Mouse (Mus musculus) thymus, postnatal 4 days (tissue): ENCODE data around the gene Krtap28-13.

Experiments used
- DNase-seq: peaks from one replicate; pipeline ENCODE4 v3.0.0; 2021

Gene Krtap28-13

DNA sequence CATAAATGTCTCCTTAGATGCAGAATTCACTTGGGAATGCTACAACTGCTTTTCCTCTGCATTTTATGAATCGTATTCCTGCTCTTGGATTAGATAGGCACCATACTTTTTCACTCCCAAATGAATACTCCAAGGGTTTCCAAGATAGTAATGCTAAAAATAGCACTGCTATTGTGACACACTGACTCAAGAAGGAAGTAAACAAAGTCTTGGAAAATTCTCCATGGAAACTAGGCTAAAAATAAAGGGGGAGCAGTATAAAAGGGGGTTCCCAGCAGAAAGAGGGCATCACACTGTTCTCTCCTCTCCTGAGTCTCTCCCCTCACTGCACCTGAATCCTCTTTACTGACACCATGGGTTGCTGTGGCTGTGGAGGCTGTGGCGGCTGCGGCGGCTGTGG is at the start of gene Krtap28-13:
Krtap28-13 (plus strand) TSS at position 288 of the 400 bp plus-strand sequence.
- DNase-seq = no peak

DNA sequence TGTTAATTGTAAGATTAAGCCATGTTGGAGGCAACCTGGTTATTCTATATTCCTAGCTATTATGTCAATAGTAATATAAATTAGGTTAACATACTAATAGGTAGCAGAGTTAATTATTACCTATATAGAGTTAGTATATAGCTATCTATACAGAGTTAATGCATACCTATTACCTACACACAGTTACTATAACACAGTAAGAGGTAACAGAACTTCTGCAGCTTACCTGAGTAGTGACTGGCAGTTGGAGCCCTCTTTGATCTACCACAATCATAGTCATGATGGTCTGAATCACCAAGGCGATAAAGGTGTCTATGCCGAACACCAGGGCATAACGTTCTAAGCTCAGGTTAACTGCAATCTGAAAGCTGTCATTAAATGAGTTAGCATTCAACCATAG is 46.3 kb upstream of the Krtap28-13 start:
- no peak for DNase-seq

DNA sequence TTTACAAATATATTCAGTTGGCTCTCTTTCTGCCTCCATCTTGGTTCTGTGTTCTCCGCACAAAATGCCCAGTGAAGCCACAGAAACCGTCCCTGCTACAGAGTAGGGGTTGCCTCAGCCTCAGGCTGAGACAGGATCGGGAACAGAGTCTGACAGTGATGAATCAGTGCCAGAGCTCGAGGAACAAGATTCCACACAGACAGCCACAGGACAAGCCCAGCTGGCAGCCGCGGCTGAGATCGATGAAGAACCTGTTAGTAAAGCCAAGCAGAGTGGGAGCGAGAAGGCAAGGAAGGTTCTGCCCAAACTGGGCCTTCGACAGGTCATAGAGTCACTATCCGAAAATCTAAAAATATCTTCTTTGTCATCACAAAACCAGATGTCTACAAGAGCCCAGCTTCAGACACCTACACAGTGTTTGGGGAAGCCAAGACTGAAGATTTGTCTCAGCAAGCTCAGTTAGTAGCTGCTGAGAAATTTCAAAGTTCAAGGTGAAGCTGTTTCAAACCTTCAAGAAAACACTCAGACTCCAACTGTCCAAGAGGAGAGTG is 45.3 kb upstream of the Krtap28-13 start:
- DNase-seq = no peak

DNA sequence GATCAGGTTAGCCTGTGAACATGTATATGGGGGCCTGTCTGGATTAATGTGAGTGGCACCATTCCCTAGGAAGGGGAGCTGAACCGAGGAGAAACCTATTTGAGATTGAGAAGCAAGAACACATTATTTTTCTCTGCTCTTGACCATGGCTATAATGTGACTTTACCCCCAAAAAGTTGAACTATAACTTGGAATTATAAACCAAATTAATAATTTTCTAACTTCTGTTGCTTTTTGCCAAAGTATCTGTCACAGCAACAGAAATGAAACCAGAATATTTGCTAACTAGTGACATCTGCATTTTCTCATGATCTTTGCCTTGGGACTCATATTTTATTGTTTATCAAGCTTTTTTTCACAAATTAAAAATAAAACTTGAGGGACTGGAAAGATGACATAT is 44.2 kb upstream of the Krtap28-13 start:
- no peak for DNase-seq

DNA sequence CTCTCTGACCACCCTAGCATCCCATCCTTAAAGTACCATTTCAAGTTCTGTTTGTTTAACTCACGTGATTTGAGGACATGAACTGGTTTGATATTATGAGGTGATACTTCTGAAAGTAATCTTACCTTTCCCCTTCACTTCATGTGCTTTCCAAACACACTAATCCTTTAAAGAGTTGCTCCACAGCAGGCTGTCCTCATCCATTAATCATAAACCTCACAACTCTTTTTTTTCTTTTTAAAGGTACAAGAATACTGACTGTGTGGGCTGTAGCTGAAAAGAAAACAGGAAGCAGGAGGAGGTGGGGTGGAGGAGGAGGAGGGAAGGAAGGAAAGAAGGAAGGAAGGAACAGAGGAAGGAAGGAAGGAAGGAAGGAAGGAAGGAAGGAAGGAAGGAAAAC is 28.8 kb upstream of the Krtap28-13 start:
- DNase-seq = no peak

DNA sequence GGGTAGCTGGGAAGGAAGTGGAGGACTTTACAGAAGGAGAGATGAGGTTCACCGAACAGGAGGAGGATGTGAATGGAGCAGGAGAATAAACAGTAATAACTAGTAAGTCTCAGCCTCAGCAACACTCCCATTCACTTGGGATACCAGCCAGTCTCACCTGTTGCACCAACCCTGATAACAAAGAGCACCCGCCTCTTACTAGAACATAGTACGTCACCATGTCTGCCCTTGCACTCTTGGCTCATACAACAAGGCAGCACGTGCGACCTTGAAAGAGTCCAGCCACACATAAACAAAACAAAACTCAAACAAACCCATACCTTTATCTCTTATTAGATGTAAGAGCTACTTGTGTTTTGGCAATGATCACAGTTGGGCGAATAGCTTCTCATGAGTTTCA is 28.2 kb upstream of the Krtap28-13 start:
- DNase-seq = no peak

DNA sequence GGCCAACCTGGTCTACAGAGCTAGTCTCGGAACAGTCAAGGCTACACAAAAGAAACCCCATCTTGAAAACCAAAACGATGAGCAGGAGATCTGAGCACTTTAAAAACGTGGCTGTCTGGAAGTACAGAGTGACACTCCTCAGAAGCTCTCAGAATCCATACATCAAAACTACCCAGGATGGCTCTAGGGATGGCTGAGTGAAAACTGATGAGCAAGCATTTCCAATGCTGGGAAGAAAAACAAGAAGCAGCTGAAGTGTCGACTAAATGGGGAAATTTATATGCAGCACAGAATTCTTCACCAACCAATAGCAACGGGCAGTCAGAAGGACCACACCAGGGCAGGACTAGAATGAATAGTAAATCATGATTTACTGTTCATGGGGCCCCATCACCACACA is 26.2 kb upstream of the Krtap28-13 start:
- no peak for DNase-seq

DNA sequence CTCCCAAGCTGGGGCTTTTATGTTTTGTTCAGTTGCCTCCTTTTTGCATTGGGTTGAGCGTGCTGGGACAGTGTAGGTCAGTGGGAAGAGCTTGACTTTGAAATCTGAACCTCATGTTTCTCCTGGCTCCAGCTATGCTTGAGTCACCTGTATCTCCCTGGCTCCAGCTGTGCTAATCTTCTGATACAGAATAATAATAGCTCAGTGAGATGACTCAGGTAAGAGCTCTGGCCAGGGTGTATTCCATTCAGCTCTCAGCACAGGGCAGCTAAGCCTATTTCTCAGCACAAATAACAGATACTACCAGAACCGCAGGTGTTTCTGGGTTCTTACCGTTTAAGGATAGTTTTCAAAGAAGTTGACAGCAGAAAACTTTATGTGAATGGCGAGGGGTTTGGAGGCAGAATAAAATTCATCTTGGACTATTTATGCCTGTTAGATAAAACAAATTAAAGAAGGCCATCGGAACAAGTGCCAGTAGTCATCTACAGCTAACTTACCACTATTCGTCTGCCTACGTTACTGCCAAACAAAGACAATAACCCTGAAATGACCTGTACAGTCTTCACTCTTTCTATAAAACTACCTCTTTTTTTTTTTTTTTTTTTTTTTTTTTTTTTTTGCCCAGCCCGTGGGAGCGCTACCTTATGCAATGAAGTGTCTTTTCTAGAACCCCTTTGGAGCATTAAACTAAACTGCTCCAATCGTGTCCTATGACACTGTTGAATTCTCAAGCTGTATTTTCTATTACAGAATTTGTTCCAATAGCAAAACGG is 23.6 kb upstream of the Krtap28-13 start:
- no peak for DNase-seq

DNA sequence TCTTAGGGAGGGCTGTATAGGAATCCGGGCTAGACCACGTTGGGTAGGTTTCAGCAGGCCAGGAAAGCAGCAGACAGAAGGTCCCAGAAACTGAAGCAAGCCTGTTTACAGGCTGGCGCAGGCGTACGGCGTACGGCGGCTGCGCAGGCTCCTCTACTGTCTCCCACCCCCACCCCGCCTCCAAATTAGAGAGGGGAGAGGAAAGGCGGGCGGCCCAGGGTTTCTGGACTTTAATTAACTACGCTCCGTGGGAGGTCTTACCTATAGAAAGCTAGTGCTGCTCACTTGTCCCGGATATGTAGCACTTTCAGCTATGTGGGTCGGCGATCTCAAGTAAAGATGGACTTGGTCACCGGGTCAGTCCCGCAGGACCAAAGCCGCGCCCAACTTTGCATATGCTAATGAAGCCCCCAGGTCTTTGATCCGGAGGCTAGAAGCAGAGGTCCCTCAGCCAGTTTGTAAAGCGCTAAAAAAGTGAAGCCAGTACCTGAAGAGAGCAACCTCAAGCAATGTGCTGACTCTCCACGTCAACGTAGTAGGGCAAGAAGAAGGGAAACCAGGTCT is 22.5 kb upstream of the Krtap28-13 start, which contains the start of gene Slc19a3:
Slc19a3 (minus strand) TSS at position 340 of the 564 bp plus-strand sequence.
- DNase-seq = no peak

DNA sequence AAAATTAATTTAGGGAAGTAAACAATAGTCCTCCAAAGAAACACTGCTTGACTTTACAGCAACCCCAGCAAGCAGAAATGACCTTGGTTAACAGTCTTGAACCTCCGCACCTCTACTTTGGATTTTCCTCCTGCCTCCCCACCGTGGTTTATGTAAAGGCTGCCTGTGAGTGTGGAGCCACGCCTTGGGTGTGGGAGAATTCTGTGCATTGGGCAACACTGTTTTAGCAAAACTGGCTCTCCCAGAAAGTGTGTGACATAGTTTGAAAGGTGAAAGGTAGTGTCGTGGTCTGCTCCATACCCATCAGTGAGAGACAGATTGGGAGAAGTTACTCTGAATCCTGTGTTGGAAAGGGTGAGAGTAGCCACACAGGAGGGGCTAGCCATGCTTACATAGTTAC is 21.6 kb upstream of the Krtap28-13 start:
- no peak for DNase-seq

DNA sequence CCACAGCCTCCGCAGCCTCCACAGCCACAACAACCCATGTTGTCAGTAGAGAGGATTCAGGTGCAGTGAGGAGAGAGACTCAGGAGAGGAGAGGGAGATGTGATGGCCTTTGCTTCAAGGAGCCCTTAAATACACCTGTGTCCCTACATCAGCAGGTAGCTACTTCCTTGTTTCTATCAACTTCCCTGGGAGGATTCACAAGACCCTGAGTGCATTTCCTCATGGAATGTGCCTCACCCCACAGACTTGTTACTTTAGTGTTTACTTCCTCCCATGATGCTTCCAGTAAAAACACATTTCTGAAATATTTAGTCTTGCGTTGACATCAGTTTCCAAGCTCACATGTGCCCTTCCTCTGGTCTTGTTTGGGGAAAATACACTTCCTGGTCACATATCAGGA is 18.4 kb upstream of the Krtap28-13 start, which contains the start of gene Krtap28-10:
Krtap28-10 (minus strand) TSS at position 101 of the 400 bp plus-strand sequence.
- DNase-seq = no peak

DNA sequence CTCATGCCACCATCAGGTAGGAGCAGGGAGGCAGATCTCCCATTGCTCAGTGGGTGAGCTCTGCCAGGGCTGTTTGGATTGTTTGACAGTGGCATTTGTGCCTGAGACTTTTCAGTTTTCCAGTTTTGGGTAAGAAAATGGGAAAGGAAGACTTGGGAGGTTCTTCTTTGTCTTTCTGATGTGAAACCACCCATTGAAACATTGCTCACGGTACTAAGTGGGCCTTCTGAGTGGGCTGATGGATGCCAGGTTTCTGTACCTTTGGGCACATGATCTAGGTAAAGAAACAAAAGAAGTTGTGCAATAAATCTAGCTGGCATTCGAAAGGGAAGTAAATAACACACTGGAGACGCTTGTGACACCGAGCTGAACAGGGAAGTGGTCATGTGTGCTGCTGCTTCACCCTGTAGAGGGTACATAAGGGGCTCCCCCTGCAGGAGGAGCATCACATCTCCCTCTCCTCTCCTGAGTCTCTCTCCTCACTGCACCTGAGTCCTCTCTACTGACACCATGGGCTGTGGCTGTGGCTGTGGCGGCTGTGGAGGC is 15.8 kb upstream of the Krtap28-13 start, which contains the start of gene Gm47969:
Gm47969 (plus strand) TSS at position 51 of the 546 bp plus-strand sequence.
- no peak for DNase-seq

DNA sequence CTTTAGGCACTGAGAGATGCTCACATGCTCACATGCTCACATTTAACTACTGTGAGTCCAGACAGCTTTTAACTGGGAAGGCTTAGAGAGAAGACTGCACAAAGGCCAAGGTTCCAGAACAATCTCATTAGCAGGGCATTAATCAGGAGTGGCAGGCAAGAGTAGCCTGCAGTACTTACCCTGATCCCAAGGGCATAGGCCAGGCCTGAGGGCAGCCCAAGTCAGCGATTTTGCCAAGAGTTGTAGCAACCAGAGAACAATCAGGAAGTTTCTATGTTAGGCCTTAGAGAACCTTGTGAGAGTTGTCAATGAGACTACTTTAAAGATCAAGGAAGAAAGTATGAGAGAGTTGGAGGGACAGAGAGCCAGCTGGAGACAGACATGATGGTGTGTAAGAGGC is 2.2 kb upstream of the Krtap28-13 start:
- DNase-seq = no peak

DNA sequence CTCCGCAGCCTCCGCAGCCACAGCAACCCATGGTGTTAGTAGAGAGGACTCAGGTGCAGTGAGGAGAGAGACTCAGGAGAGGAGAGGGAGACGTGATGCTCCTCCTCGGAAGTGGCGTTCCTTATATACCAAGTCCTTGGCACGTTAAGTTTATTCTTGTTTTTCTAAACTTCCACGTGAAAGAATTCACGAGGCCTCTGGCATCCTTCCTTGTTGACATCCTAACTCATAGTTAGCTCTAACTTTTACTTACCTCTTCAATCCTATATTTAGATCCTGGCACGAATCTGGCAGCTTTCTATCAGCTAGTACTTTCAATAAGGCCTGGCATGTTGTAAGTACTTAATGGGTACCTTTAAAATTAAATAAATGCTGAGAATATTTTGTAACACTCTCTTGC is 1.5 kb upstream of the Krtap28-13 start, which contains the start of gene A030005K14Rik:
A030005K14Rik (minus strand) TSS at position 101 of the 400 bp plus-strand sequence.
- no peak for DNase-seq

DNA sequence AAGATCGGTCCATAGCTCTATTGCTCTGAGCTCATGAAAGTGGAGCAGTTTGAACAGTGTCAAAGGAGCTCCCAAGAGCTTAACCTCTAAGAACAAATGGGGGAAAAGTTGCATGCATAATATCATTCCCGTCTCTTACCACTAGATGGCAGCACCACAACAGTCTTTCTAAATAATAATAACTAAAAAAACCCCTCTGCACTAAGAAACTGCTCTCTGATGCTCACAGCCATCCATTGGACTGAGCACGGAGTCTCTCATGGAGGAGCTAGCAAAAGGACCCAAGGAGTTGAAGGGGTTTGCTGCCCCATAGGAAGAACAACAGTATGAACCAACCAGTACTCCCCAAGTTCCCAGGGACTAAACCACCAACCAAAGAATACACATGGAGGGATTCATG is 4.1 kb downstream of the Krtap28-13 start:
- DNase-seq = no peak

DNA sequence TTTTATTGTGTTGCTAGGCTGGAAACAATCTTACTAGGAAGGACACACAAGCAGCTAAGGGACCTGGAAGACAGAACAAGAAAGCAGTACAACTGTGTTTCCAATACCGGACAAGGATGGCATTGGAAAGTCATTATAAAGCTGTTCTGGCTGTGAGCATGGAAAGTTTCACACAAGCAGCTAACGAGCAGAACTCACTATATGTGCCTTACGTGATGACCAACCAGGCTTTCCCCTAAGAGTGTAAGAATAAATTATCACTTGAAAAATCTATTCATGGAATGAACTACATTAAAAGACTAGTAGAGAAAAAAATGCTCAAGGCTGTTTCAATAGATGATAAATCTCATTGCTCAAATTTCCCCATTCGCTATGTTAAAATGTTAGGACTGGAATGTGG is 5.8 kb downstream of the Krtap28-13 start:
- no peak for DNase-seq

DNA sequence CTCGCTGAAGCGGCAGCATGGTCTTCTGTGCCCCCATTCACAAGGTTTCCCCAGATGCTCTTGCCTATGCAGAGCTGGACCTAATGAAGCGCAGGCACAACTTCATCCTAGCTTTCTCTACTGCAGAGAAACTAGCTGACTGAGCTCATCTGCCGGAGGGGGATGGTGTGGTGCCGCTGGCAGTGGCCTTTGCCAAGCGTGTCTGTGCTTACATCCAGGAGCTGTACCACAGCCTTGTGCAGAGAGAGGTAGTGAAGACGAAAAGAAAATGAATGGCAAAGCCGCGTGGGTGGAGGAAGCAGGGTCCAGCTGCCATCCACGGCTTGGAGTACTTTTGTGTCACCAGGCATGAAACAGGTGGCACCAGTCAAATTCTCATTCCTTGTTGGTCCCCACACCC is 6.5 kb downstream of the Krtap28-13 start:
- no peak for DNase-seq

DNA sequence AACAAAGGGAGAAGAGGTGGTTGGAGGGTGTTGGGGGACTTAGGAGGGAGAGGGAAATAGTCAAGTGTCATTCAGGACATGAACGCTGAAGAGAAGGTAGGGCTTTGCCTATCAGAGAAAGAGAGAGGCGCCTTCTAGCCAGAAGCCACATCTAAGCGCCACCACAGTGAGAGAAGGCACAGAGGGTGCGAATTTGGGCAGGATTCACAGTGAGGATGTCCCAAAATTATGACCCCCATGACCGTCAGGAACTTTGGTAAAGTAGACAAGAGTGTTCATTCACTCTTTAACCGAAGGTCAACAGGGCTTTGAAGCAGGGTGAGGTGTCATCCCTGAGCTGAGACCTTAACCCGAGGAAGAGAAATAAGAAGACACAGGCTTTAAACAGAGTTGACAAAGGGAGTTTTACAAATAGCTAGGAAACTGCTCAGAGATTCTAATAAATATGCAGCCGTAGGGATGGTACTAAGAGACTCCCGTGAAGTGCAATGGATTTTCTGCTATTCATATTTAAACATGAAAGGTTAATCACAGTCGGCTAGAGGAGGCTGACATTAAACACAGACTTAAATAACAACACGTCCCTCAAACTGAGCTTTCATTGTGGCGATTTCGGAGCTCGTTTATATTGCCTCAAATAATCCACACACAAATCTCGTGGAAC is 14.9 kb downstream of the Krtap28-13 start:
- no peak for DNase-seq

DNA sequence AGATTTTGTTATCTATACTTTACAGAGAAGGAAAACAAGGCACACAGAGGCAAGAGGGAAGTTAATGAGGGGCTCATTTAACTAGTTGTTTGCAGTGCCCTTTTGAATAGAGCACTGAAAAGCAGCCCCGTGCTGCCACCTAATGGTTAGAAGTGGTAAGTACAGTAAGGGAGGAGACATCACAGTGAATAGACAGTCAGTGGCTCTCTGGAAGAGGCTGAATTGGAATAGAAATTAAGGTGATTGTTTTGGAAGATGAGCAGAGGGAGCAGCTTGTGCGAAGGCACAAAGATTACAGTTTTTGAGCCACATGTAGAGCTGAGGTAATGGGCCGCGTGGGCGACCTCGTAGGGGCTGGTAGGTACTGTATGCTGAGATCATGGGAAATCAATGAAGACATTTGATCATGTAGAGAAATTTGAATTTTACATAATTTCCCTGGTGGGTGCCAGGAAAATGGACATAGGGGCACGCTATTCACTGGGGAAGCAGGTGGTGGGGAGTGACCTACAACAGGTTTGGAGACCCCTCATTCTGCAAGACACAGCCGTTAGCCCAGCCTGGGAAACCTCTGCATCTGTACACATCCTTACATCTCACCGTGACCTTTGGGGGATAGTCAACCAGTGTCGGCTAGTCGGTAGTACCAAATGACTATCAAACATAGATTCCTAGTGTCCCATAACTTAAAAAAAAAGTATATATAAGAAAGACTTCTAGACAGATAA is 15.6 kb downstream of the Krtap28-13 start:
- DNase-seq = peak; percentile 17

DNA sequence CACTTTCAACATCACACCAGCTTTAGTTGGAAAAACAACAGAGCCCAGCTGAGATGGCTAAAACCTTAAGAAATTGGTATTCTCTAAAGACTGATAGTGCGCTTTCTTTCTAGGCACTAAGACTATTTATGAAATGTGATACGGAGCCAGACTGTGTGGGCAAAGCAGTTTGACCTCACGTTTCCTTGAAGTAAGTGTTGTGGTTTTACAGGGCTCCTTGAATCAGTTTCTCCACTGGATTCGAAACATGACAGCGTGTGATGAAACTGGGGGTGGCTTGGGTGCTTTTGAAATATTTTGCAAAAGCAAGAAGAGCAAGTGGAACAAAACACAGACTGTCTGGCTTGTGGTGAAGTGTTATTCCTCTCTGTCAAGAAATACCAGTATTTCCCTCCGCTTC is 16.3 kb downstream of the Krtap28-13 start:
- no peak for DNase-seq

DNA sequence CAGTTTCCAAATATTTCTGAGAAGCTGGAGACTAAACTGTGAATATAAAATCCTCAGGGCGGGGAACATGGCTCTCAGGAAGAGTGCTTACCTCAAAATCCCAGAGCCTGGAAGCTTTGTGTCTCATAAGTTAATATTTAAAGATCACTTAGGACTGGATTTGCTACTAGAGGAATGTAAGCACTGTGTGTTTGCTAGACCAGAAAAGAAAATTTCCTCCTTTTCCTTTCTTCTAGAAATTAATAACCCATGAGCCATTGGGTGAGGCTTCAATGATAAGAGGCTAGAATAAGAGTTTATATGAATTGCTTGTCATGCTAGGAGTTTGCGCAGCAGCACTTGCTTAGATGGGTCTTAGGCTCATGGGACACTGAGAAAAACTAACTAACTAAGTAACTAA is 24.1 kb downstream of the Krtap28-13 start:
- DNase-seq = no peak

DNA sequence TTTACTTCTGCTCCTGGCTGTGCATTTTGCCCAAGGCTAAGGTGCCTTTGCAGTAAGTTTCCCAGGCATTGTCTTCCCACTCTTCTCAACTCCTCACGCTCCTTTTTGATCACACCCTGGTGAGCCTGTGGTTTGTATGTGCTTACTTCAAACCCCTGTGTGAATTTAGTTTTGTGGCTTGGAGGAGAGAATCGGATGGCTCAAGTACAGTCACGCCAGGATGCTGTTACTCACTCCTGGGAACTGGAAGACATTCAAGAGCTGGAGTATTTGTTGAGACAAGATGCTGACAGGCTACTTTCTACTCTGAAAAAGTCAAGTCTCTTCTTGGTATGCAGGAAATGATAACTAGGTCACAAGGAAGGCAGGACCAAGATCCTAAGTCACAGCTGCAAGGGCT is 30.5 kb downstream of the Krtap28-13 start:
- no peak for DNase-seq

DNA sequence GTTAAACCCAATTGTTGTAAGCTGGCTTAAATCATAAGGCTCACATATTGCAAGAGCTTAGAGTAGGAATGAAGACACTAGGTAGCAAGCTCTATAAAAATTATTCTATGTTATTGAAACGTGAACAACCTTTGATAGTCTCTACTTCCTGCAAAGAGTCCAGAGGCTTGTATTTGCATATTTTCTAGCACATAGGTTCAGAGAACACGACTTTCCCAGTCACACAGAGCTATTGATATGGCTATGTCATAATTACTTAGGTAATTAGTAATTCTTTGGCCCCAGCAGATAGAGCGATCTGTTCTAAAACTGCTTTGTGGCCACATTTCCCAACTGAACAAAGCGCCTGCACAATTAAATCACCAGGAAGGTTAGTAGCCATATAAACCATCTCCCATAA is 36.2 kb downstream of the Krtap28-13 start:
- DNase-seq = no peak
